In the genomic region with DNA sequence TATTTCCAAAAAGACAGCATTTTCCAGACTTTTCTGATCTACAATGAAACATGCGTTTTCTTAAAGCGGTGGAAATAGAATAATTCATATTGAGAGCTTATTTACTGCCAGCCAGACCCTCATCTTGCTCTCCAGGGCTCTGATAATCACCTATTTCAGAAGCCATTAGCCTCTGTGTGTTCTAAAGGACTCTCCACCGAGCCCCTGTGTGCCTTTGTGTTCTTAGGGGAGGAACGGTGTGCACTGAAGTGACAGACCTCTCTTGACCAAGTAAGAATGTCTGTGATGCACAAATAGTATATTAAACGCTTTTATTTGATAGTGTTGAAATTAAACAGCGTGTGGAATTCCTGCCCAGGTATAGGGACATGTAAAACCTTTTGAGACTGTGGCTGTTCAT, we compare ENCODE assay signal across 14 mouse cellular contexts.
A peak's percentile ranks its signal among the peaks of the same experiment; 100 is the strongest.
DNase-seq lines count a peak whose midpoint lies in the region; ATAC-seq and TF ChIP-seq lines count a peak whose summit lies in the region.
"Had no signal": no experiment of that assay in that cellular context is flagged by ENCODE, and none has a peak within 500 bp of the region (broad histone marks: within the 10 kb centered on the region; RNA-seq: fewer than 3 reads in every experiment).

No protein-coding gene starts in this region.

- ATAC-seq in forebrain, embryonic 15.5 days (replicated peaks) = no peak
- ATAC-seq in forebrain, embryonic 11.5 days (replicated peaks; ENCODE audit: low FRiP score) = no peak
- 0 out of 2 replicates have a peak, but pooled peaks have one; percentile 54 for ATAC-seq in midbrain, embryonic 13.5 days
- ATAC-seq in midbrain, embryonic 11.5 days (ENCODE audit: low FRiP score) = no peak
- ATAC-seq in hindbrain, embryonic 13.5 days (ENCODE audit: low FRiP score) = no peak
- ATAC-seq: intestine, embryonic 15.5 days had no signal

- TF ChIP-seq POLR2A in brain, embryonic 14.5 days (IDR thresholded peaks at IDR 0.05; ENCODE audit: borderline replicate concordance, extremely low read depth, insufficient read depth, insufficient read length, poor library complexity, severe bottlenecking) = no peak

- no peak for DNase-seq in forebrain, embryonic 11.5 days (ENCODE audit: low spot score)
- no peak for DNase-seq in midbrain, embryonic 11.5 days (ENCODE audit: low spot score, missing footprints)
- peak; percentile 63 for DNase-seq in brain, embryonic 14.5 days (ENCODE audit: low read depth)
- no peak for DNase-seq in kidney, postnatal 4 days
- no peak for DNase-seq in heart, adult 18-20 months
- DNase-seq: adrenal gland, adult 2 months; adrenal gland, postnatal 25 days; gastrocnemius, postnatal 14 days had no signal

- peaks cover 39% of the 10 kb centered on the region for H3K4me1 ChIP-seq in forebrain, embryonic 15.5 days
- H3K4me1 ChIP-seq in forebrain, embryonic 11.5 days (replicated peaks; ENCODE audit: control insufficient read depth, insufficient read depth, low read length) = peaks cover 21% of the 10 kb centered on the region
- H3K4me1 ChIP-seq in midbrain, embryonic 13.5 days (replicated peaks) = peaks cover 56% of the 10 kb centered on the region
- peaks cover 21% of the 10 kb centered on the region for H3K4me1 ChIP-seq in midbrain, embryonic 11.5 days (ENCODE audit: control insufficient read depth, insufficient read depth, low read length)
- H3K4me1 ChIP-seq in hindbrain, embryonic 13.5 days (replicated peaks) = peaks cover 33% of the 10 kb centered on the region
- H3K4me1 ChIP-seq: heart, embryonic 12.5 days; intestine, embryonic 15.5 days had no signal

- H3K9me3 ChIP-seq in forebrain, embryonic 15.5 days = no peaks in the 10 kb centered on the region
- no peaks in the 10 kb centered on the region for H3K9me3 ChIP-seq in forebrain, embryonic 11.5 days (ENCODE audit: control insufficient read depth, low read length)
- no peaks in the 10 kb centered on the region for H3K9me3 ChIP-seq in midbrain, embryonic 13.5 days
- H3K9me3 ChIP-seq in midbrain, embryonic 11.5 days (ENCODE audit: control insufficient read depth, low read length) = no peaks in the 10 kb centered on the region
- no peaks in the 10 kb centered on the region for H3K9me3 ChIP-seq in hindbrain, embryonic 13.5 days
- H3K9me3 ChIP-seq: embryonic facial prominence, embryonic 10.5 days; heart, embryonic 12.5 days; intestine, embryonic 15.5 days had no signal

- no peaks in the 10 kb centered on the region for H3K36me3 ChIP-seq in forebrain, embryonic 15.5 days
- no peaks in the 10 kb centered on the region for H3K36me3 ChIP-seq in forebrain, embryonic 11.5 days (ENCODE audit: control insufficient read depth, insufficient read depth, low read length)
- no peaks in the 10 kb centered on the region for H3K36me3 ChIP-seq in midbrain, embryonic 13.5 days
- H3K36me3 ChIP-seq in midbrain, embryonic 11.5 days (ENCODE audit: control insufficient read depth, insufficient read depth, low read length) = no peaks in the 10 kb centered on the region
- H3K36me3 ChIP-seq in hindbrain, embryonic 13.5 days = no peaks in the 10 kb centered on the region
- H3K36me3 ChIP-seq: embryonic facial prominence, embryonic 10.5 days; heart, embryonic 12.5 days; intestine, embryonic 15.5 days had no signal

- no peak for TF ChIP-seq CTCF in brain, embryonic 14.5 days (IDR thresholded peaks at IDR 0.05; ENCODE audit: borderline replicate concordance, extremely low read depth, insufficient read depth, insufficient read length)

- 30% methylated on average over 6 of the region's 6 CpGs for WGBS in forebrain, embryonic 15.5 days
- WGBS in forebrain, embryonic 11.5 days = 47% methylated on average over 6 of the region's 6 CpGs
- WGBS in midbrain, embryonic 13.5 days = 48% methylated on average over 6 of the region's 6 CpGs
- WGBS in midbrain, embryonic 11.5 days = 65% methylated on average over 6 of the region's 6 CpGs
- WGBS in hindbrain, embryonic 13.5 days = 60% methylated on average over 6 of the region's 6 CpGs

- H3K9ac ChIP-seq in forebrain, embryonic 15.5 days (replicated peaks) = no peak overlapping the region
- H3K9ac ChIP-seq in forebrain, embryonic 11.5 days (ENCODE audit: low read length) = no peak overlapping the region
- H3K9ac ChIP-seq in midbrain, embryonic 13.5 days (replicated peaks) = no peak overlapping the region
- no peak overlapping the region for H3K9ac ChIP-seq in midbrain, embryonic 11.5 days (ENCODE audit: low read length)
- no peak overlapping the region for H3K9ac ChIP-seq in hindbrain, embryonic 13.5 days
- H3K9ac ChIP-seq: heart, embryonic 12.5 days; intestine, embryonic 15.5 days had no signal

- H3K27ac ChIP-seq in forebrain, embryonic 15.5 days (replicated peaks) = 0 out of 2 replicates have a peak overlapping the region, but pooled peaks have one; percentile 11
- no peak overlapping the region for H3K27ac ChIP-seq in forebrain, embryonic 11.5 days (ENCODE audit: low read depth, low read length)
- H3K27ac ChIP-seq in midbrain, embryonic 13.5 days = peak overlapping the region; percentile 62
- H3K27ac ChIP-seq in midbrain, embryonic 11.5 days (ENCODE audit: low read depth, low read length) = no peak overlapping the region
- H3K27ac ChIP-seq in hindbrain, embryonic 13.5 days = peak overlapping the region; percentile 52
- H3K27ac ChIP-seq: embryonic facial prominence, embryonic 10.5 days; intestine, embryonic 15.5 days had no signal

- H3K4me2 ChIP-seq in forebrain, embryonic 15.5 days (replicated peaks) = no peak overlapping the region
- no peak overlapping the region for H3K4me2 ChIP-seq in forebrain, embryonic 11.5 days (ENCODE audit: low read depth, low read length, severe bottlenecking)
- no peak overlapping the region for H3K4me2 ChIP-seq in midbrain, embryonic 13.5 days (replicated peaks)
- no peak overlapping the region for H3K4me2 ChIP-seq in midbrain, embryonic 11.5 days
- H3K4me2 ChIP-seq in hindbrain, embryonic 13.5 days = no peak overlapping the region
- H3K4me2 ChIP-seq: heart, embryonic 12.5 days; intestine, embryonic 15.5 days had no signal

- no peak overlapping the region for H3K4me3 ChIP-seq in forebrain, embryonic 15.5 days
- H3K4me3 ChIP-seq in forebrain, embryonic 11.5 days (ENCODE audit: low read depth, low read length) = no peak overlapping the region
- H3K4me3 ChIP-seq in midbrain, embryonic 13.5 days (replicated peaks) = no peak overlapping the region
- H3K4me3 ChIP-seq in midbrain, embryonic 11.5 days (ENCODE audit: low read depth, low read length) = no peak overlapping the region
- H3K4me3 ChIP-seq in hindbrain, embryonic 13.5 days = no peak overlapping the region
- H3K4me3 ChIP-seq: embryonic facial prominence, embryonic 10.5 days; heart, embryonic 12.5 days; intestine, embryonic 15.5 days had no signal

- H3K27me3 ChIP-seq in forebrain, embryonic 15.5 days = no peaks in the 10 kb centered on the region
- H3K27me3 ChIP-seq in forebrain, embryonic 11.5 days (ENCODE audit: control insufficient read depth, insufficient read depth, low read length) = peaks cover 2% of the 10 kb centered on the region; the same call in 1 of the 2 replicates
- peaks cover 5% of the 10 kb centered on the region; the same call in 1 of the 2 replicates for H3K27me3 ChIP-seq in midbrain, embryonic 13.5 days
- H3K27me3 ChIP-seq in midbrain, embryonic 11.5 days (ENCODE audit: control insufficient read depth, insufficient read depth, low read length) = no peaks in the 10 kb centered on the region
- H3K27me3 ChIP-seq in hindbrain, embryonic 13.5 days = 0 out of 2 replicates have a peak, but pooled peaks cover 3% of the 10 kb centered on the region
- H3K27me3 ChIP-seq: heart, embryonic 12.5 days; intestine, embryonic 15.5 days had no signal

Comparison
In these comparisons a context has a peak if more than half of its experiments do, and no peak if none do; other contexts are left out.
1. H3K27ac ChIP-seq: peak in forebrain, embryonic 15.5 days (single experiment), midbrain, embryonic 13.5 days (single experiment) and hindbrain, embryonic 13.5 days (single experiment); none in forebrain, embryonic 11.5 days (single experiment) and midbrain, embryonic 11.5 days (single experiment).